Mouse (Mus musculus): ENCODE data around the gene Saal1.
"Not testable (repeated sequence)": the region's sequence is repeated elsewhere in the genome, so short reads cannot be mapped to it uniquely, and the experiment has no call there.

Gene Saal1

DNA sequence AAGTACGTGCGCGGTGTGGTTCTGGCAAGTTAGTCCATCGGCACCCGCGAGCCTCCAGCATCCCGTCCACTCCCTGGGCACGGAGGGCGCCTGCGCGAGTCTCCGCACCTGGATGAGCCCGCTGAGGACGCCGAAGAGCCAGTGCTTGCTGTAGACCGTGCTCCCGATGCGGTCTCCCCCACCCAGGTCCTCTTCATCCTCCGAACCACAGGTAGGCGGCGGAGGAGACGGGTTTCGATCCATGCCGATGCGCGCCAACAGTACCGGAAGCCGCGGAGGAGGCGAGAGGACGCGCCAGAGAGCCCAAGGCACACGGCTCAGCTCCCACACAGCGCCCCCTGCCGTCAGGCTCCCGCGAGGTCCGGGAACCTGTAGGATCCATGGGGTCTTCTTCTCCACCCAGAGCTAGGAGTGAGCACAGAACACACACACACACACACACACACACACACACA is at the start of gene Saal1:
Saal1 (minus strand) TSS at position 291 of the 455 bp plus-strand sequence.
- DNase-seq (ENCODE audit: low read depth): peak; percentile 90

DNA sequence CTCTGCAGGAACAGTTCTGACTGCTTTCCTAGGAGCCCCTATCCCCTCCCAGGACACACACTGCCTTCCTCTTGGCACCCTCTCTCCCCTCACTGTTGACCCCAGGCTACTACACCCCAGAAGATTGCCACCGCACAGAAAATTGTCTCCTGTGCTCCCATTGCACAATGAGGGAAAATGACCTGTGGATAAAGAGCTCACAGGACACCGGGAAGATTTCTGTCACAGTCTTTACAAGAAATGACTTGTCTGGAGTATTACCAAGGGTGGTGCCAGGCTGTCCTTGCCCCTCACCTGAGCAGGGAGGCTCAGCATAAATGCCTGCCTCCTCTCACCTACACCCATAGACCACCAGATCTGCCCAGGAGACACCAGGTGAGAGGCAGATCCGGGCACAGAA is 41.0 kb upstream of the Saal1 start, which contains the start of gene Saa2:
Saa2 (plus strand) TSS at position 301 of the 400 bp plus-strand sequence.
- no peak for DNase-seq (ENCODE audit: low read depth)

DNA sequence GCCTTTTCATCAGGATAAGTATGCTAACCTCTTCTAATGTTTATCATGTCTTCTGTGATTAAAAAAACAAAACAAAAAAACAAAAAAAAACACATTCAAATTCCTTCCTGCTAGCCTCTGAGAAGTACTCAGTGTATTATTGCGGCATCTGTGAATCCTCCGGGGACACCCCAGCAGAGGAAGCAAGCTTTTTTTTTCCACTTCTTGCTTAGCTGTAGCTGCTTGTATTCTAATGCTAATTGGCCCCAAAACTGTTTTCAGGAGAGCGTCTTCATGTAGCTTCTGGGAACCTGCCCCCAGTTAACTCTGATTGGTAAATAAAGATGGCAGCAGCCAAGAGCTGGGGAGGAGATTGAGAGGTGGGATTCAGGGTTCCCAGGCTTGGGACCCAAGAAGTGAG is 38.0 kb upstream of the Saal1 start:
- DNase-seq (ENCODE audit: low read depth): no peak

DNA sequence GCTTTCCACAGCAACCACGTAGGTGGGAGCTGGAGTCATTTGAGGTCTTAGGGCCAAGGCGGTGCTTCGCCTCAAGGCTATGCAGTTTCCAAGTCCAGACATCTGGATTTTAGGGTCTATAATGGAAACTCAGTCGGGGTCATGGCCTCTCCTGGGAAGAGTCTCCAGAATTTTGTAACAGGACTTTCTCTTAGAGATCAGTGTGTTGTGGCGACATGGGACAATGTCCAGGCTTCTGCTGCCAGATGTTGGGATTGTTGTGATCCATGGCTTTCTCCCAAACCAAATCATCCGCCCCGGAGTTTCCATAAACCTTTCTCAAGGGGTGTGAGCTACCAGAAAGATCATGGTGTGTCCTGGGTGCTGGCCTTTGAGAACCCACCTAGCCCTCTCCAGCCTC is 35.9 kb upstream of the Saal1 start:
- no peak for DNase-seq (ENCODE audit: low read depth)

DNA sequence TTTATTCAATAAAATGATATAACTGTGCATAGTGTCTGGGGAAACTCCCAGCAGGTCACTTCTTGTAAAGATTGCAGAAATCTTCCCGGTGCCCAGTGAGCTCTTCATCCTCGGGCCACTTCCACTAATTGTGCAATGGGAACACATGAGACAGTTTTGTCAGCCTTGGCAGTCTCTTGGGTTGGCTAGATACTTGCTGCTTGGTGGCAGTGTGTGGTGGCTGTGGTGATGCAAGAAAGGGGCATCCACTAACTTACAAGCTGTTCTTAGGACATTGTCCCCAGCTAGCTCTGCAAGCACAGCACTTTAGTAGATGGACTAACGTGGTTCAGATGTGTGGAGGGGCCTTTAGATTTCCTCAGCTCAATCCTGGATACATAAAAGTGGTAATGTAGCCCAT is 35.3 kb upstream of the Saal1 start:
- DNase-seq (ENCODE audit: low read depth): peak; percentile 63

DNA sequence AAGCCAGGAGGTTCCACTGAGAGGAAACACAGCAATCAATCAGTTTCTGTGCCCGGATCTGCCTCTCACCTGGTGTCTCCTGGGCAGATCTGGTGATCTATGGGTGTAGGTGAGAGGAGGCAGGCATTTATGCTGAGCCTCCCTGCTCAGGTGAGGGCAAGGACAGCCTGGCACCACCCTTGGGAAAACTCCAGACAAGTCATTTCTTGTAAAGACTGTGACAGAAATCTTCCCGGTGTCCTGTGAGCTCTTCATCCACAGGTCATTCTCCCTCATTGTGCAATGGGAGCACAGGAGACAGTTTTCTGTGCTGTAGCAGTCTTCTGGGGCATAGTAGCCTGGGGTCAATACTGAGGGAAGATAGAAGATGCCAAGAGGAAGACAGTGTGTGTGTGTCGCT is 32.4 kb upstream of the Saal1 start, which contains the start of gene Saa1:
Saa1 (minus strand) TSS at position 101 of the 400 bp plus-strand sequence.
- DNase-seq (ENCODE audit: low read depth): not testable (repeated sequence)

DNA sequence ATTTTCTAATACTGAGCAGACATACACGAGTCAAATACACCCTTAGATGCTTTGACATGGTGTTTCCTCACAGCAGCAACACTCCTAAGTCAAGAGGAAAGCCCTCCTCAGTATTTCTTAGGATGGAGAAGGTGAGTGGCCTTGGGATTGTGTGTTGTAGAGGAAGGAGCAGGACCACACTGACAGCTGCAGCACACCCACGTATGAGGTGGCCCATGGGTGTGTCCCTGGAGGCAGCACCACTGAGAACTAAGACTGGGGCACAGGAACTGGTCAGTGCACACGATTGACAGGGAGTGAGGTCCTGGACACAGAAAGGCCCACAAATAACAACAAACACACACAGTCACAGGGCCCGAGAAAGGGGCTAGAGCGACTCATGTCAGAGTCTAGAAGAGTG is 29.6 kb upstream of the Saal1 start:
- not testable (repeated sequence) for DNase-seq (ENCODE audit: low read depth)

DNA sequence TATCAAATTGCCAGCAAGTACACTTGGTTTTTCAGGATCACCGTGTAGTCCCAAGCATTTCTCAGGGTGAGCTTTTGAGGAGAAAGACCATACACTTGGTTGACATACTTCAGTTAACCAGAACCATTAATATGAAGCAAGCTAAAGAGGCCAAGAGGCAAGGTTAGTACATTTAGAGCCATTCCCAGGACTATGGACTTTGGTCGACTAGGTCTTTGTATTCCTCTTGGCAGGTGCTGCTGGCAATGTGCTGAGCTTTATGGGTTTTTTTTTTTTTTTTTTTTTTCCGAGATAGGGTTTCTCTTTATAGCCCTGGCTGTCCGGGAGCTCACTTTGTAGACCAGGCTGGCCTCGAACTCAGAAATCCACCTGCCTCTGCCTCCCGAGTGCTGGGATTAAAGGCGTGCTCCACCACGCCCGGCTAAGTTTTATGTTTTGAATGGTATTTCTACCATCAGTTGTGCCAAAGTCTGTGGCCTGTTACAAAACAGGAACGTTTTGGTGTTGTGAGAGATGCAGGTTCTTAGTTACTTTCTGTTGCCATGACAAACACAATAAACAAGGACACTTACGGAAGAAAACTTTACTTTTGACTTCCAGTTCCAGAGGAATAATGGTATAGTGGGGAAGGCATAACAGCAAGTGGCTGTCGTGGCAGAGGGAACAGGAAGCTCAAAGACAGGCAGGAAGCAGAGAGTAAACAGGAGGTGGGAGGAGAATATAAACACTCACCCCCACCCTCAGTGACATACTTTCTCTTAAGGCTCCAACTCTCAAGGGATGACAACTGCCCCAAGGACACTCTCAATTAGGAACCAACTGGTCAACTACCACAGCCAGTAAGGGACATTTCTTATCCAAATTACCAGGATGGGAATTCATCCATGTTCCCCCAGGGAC is 28.3 kb upstream of the Saal1 start:
- no peak for DNase-seq (ENCODE audit: low read depth)

DNA sequence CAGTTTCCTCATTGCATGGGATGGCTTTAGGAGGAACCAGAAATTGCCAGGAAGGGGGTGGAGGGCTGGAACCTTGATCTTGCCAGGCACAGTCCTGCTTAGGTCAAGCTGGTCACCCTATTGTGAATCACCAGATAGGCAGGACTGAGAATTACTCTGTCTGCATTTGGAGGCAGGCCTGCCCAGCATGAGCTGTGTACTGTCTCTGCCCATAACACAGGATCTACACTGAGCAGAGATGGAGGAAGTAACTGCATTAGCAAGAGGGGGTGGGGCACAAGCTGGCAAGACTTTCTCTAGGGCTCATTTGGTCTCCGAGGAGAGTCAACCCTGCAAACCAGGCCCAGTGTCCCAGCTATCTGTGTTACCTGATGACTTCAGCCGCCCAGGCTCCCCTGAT is 24.5 kb upstream of the Saal1 start:
- no peak for DNase-seq (ENCODE audit: low read depth)

DNA sequence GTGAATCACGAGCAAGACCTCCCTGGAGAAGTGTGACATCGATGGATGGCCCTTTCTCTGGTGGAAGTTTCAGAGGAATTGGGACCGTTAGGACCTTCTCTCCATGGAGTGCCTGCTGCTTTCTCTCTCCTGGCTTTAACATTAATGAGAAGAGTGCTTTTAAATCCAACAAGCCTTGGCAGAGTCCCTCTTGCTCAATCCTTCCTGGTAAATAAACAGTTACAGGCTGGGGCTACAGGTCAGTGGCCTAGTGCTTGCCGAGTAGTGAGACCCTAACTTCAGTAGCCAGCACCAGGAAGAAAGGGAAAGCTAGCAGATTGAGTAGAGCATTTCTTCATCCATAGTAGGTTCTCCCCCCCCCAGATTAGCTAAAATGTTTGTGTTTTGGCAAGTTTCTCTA is 22.0 kb upstream of the Saal1 start, which contains the start of gene Saa4:
Saa4 (minus strand) TSS at position 146 of the 400 bp plus-strand sequence.
- no peak for DNase-seq (ENCODE audit: low read depth)

DNA sequence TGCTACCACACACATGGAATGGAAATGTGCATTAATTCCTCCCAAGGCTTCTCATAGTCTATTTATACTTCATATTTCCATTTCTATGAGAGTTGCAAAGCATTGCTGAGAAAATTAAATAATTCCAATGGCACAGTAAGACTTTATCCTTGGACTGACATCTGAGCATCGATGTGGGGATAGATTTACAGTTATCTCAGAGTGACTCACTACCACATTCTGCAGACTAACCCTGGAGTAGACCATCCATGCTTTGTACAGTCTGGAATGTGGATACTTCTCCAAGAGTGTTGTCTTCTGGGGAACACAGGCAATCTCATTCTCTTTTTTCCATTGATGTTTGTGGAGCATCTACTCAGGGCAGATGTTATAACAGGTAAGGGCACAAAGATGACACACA is 17.1 kb upstream of the Saal1 start:
- no peak for DNase-seq (ENCODE audit: low read depth)

DNA sequence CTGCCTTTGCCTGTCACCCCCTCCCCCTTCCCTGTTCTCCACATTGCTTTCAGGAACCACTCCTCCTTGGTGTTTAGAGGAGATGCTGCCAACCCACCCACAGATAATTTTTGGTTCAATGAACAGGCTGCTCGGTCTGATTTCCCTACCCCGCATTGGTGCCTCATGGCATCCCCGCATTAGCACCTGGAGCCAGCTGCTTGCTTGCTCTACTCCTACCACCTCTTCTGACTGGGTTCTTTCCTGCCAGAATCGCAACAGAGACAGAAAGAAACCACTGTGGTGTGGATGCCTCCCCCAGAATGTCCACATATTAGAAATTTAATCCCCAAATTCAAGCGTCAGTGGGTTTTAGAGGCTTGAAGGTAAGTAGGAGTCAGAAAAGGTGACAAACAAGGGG is 13.9 kb upstream of the Saal1 start:
- no peak for DNase-seq (ENCODE audit: low read depth)

DNA sequence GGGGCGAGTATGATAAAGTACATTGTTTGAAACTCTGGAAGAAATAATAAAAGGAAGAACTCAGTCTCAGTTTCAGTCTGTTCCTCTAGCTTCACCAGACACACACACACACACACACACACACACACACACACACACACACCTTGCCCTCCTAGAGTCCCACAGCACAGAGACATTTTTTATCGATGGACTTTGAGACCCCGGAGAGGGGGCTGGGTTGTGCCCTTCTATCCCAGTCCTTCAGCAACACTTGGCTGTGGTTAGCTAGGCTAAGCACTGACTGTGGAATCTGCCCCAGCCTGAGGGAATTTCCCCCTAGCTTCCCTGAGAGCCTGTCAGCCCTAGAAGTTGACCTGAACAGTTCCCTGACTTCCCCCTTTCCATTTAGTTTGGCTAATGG is 13.4 kb upstream of the Saal1 start:
- DNase-seq (ENCODE audit: low read depth): no peak

DNA sequence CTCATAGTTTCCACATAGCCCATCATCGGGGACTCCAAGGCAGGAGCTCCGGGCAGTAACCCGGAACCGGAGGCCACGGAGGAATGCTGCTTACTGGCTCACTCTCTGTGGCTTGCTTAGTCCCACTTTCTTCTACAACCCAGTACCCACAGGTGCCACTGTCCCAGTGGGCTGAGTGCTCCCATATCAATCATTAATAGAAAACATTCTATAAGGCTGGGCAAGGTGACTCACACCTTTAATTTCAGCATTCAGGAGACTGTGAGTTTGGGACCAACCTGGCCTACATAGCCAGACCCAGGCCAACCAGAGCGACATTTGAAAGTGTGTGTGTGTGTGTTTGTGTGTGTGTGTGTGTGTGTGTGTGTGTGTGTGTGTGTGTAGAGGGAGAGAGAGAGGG is 12.9 kb upstream of the Saal1 start:
- no peak for DNase-seq (ENCODE audit: low read depth)

DNA sequence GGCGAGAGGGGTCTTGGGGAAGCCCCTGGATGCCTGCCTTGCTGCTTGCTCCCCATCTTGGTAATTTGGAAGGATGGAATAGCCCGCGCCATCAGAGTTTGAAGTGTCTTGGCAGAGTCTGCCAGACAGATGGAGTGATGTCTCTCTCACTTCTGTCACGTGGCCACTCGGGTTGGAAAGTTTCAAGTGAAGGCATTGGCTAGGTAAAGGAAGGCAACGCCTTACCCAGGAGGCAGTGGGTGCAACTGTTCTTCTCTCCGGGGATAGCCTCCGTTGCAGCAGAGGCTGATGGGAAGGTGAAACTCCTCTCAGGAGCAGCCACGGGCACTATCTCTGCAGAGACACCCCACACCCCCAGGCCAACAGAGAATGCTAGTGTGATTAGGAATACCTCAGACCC is 10.0 kb upstream of the Saal1 start:
- no peak for DNase-seq (ENCODE audit: low read depth)

DNA sequence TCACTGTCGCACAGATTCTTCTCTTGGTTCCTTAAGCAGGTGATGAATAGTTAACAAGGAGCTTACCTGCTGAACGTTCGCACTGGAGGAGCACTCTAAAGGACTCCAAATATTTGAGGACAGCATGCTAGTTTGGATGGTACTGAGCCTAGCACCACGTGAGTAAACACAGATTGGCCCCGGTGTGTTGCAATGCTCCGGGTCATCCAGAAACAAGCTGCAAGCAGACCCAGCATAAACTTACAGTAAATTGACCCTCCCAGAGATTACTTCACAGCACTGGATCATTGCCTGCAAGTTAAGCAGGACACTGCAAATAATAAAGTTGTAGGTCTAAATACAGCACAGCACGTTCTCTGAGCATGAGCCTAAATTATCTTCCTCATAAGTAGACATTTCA is 9.0 kb upstream of the Saal1 start:
- peak; percentile 25 for DNase-seq (ENCODE audit: low read depth)

DNA sequence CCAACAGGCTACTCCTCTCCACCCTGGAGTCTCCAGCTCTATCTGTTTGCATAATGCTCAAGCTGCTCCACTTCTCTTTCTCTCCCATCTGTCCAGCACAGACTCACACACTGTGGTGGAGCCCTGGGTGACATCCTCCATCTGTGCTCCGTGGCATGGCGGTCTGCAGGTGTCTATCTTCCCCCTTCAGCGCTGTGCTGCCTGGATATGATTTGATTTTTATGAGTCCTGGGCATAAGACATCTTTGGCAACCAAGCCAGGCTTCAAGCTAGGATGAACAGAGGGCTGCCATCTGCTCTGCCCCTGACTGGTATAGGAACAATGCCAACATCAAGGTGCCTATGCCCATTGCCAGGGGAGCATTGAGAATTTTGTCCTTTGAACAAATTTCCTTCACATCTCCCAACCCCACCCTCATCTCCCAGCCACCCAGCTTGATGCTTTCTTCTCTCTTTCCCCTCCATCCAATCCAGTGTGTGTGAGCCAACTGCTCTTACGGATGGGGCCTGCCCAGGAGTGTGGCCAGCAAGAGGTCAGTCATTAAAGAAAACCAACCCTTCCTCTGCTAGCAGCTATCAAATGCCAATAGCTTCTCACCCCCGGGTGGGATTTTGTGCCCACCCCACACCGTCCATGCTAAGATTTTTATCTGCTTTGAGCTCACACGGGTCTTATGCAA is 8.3 kb upstream of the Saal1 start:
- DNase-seq (ENCODE audit: low read depth): no peak

DNA sequence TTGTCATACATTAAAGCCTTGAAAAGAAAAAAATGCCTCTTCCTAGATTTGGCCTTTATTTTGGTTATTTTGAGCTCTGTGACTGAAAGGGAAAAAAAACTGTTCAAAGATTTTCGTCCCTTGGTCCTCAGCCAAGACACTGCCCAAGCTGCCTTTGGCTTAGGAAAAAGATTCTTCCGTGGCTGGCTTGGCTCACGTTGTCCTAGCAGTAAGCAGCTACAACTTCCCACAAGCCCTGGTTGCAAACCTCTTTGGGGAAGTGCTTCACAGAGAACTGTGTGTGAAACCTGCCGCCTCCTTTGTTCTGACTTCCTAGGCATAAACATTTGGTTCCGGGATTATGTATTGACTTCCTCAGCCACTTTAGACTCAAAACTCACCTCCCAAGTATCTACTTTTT is 6.4 kb upstream of the Saal1 start:
- peak; percentile 12 for DNase-seq (ENCODE audit: low read depth)

DNA sequence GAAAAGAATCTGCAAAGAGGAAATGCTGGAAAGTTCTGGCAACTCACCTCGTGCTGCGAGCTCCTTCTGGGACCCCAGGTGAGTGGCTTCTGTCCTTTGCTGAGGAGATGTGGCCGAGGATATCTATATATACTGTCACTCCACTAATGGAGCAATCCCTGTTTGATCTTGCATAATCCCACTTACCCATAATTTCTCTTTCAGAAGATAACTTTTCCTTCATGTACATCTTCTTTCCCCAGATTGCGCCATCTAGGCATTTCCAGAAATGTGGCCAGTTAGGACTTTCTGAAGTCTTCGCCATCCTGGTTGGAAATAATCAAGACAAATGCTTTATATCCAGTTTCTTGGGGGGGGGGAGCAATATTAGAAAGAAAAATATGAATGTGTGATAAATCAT is 5.1 kb upstream of the Saal1 start, which contains the start of gene Saa3:
Saa3 (minus strand) TSS at position 101 of the 400 bp plus-strand sequence.
- DNase-seq (ENCODE audit: low read depth): no peak

DNA sequence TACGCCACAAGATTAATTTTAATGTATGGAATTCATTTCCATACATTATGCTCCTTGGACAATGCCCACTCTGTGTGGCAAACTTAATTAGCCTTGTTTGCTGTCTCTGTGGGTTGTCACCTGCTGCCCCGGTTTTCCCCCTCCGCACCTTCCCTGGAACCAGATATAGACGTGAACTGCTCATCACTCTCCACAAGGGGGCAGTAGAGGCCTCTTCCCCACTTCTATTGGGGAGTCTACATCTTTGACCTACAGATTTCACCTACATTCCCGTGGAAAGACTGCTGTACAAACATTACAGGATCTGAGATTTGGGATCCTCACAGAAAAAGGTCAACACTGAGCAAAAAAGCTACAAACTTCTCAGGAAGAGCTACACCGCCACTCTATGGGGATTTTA is 4.0 kb upstream of the Saal1 start:
- DNase-seq (ENCODE audit: low read depth): peak; percentile 69

DNA sequence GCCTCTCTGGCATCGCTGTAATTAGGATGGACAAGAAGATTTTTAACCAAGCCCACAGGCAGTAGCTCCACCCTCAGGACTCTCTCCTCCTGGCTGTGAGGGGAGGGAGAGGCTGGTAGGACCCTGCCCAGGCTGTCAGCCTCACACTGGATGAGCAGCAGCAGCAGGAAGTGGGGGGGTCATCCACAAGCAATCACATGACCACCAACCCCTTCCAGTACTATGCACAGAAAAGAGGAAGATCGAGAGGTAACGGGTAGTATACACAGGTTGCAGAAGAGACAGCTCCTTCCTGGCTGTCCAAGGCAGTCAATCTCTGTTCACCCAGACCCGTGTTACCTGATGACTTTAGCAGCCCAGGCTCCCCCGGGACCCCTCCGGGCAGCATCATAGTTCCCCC is 1.8 kb upstream of the Saal1 start:
- DNase-seq (ENCODE audit: low read depth): peak; percentile 75

DNA sequence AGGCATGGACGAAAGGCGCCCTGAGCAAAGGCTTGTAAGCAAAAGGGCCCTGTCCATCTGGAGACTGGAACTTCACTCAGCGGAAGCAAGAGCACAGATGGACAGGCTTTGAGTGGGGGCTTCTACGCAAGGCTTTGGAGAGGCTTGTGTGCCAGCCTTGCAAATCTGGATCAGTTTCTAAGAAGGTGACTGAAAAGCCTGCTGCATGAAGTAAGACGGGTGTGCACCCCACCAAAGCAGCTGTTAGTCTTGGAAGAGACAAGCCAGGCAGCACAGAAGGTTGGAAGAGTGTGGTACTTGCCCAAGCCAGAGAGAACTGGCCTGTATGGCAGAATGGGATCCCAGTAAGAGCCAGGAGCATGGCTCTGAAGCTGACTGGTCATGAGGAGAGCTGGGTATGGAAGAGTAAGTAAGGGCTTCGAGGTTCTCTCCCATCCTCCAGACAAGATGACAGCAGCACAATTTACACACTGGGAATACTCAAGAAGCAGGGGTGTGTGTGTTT is 9.9 kb downstream of the Saal1 start:
- DNase-seq (ENCODE audit: low read depth): no peak

DNA sequence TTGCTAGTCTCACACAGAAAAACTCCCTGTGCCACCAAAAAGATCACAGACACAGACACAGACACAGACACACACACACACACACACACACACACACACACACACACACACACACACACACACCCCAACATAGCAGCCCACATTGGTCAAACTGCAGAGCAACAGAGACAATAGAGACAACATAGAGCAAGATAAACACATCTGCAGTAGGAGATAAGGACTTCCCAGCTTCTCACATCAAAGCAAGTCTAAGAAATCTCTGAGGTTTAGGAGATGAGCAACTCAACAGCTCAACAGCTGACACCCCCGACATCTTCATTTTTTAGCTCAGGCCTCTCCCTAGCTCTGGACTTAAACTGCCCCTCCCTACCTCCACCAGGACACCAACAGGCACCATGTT is 13.7 kb downstream of the Saal1 start:
- DNase-seq (ENCODE audit: low read depth): peak; percentile 36
